Mouse (Mus musculus): ENCODE measurements around the gene Zhx3. TPM values are rescaled to one million over a fixed set of nuclear protein-coding genes. Genes with fewer than 3 reads are reported as not detected.
A peak's percentile ranks its signal among the peaks of the same experiment; 100 is the strongest.

Zhx3 gene
- total and polyA plus RNA-seq, 2 experiments from 2014 or later: 18.9 to 53.0 TPM

DNA sequence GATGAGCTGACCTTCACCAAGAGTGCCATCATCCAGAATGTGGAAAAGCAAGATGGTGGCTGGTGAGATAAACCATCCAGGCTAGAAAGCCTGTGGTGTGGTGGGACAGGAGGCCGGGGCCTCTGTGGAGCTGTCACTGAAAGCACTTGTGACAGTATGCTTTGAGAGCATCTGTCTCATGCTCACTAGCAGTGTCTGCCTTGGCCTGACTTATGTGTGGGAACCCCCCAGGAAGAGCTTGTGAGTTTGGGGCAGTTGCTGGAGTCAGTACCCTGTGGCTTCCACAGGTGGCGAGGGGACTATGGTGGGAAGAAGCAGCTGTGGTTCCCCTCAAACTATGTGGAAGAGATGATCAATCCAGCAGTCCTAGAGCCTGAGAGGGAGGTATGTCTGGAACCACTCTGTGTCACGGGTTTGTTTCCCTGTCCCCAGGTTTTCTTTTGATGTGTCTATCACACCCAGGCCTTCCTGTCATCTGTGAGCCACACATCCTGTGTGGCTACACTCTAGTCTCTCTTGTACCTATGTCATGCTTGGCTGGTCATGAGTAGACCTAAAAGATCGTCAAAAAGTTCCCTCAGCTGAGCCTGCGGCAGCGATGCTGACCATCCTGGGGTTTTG lies 116.1 kb downstream of the Zhx3 start:
- H3K27me3 ChIP-seq (ENCODE audit: insufficient read depth, low read length): no peaks in the 10 kb centered on the region
- no peaks in the 10 kb centered on the region for H3K9me3 ChIP-seq (ENCODE audit: low read length)
- H3K36me3 ChIP-seq (ENCODE audit: insufficient read depth, low read length): peaks cover 94% of the 10 kb centered on the region
- no peak for DNase-seq (ENCODE audit: low spot score)
- 89% methylated on average over 6 of the region's 6 CpGs for WGBS
- H3K9ac ChIP-seq (replicated peaks; ENCODE audit: low read length): no peak overlapping the region
- H3K4me1 ChIP-seq (ENCODE audit: insufficient read depth, low read length): no peaks in the 10 kb centered on the region
- no peak overlapping the region for H3K4me2 ChIP-seq (ENCODE audit: low read depth, low read length)
- no peak overlapping the region for H3K27ac ChIP-seq
- no peak for ATAC-seq
- no peak for TF ChIP-seq CTCF (IDR thresholded peaks at IDR 0.05; ENCODE audit: low read depth)
- no peak overlapping the region for H3K4me3 ChIP-seq (ENCODE audit: low read length)

DNA sequence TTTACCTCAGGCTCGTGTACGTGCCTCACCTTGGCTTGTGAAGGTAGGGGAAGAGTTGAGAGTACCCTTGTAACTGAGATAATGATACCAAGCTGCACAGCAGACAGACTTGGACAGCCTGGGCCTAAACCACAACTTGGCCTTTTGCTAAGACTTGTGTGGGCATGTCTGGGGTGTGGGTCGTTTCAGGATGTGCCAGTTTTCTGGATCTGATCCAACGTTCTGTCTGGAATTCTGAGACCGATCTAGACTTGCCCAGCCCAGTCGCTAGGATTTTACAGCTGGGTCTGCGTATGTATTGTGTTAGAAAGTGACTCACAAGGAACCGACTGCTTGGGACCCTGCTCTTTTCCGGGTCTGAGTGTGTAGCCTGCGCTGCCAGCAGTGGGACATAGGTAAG lies 125.7 kb downstream of the Zhx3 start:
- Histone ChIP-seq H3K4me2 (ENCODE audit: low read depth, low read length) (no peak overlapping the region), H3K4me1 (ENCODE audit: insufficient read depth, low read length) (peaks cover 4% of the 10 kb centered on the region), H3K27ac (no peak overlapping the region), H3K27me3 (ENCODE audit: insufficient read depth, low read length) (no peaks in the 10 kb centered on the region), H3K9me3 (ENCODE audit: low read length) (no peaks in the 10 kb centered on the region), H3K4me3 (ENCODE audit: low read length) (no peak overlapping the region), H3K9ac (replicated peaks; ENCODE audit: low read length) (no peak overlapping the region), H3K36me3 (ENCODE audit: insufficient read depth, low read length) (peaks cover 39% of the 10 kb centered on the region)
- DNase-seq (ENCODE audit: low spot score) (no peak), ATAC-seq (no peak)
- TF ChIP-seq CTCF (IDR thresholded peaks at IDR 0.05; ENCODE audit: low read depth): no peak
- 77% methylated on average over 10 of the region's 10 CpGs for WGBS

DNA sequence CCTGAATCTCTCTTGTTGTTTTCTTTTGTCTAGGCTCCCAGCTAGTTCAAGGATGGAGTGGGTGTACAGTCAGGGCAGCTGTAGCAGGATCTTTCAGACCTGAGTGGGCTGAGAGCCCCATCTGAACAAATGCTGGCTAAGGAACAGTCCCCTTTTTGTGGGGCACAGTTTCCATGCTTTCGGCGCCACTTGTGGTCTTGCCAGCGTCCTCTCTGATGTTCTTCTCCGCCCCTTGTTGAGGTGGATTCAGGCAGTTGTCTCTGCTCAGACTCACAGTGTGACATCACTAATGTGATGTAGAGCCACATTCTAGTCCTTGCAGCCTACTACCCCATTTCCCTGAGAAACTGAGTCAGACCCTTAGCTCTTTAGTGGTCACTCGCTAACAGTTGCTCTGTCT lies 126.2 kb downstream of the Zhx3 start:
- Histone ChIP-seq H3K27me3 (ENCODE audit: insufficient read depth, low read length) (no peaks in the 10 kb centered on the region), H3K27ac (no peak overlapping the region), H3K4me2 (ENCODE audit: low read depth, low read length) (no peak overlapping the region), H3K9ac (replicated peaks; ENCODE audit: low read length) (no peak overlapping the region), H3K36me3 (ENCODE audit: insufficient read depth, low read length) (peaks cover 35% of the 10 kb centered on the region), H3K4me3 (ENCODE audit: low read length) (no peak overlapping the region), H3K4me1 (ENCODE audit: insufficient read depth, low read length) (peaks cover 8% of the 10 kb centered on the region), H3K9me3 (ENCODE audit: low read length) (no peaks in the 10 kb centered on the region)
- no peak for ATAC-seq
- WGBS: 95% methylated on average over 5 of the region's 5 CpGs
- TF ChIP-seq CTCF (IDR thresholded peaks at IDR 0.05; ENCODE audit: low read depth): no peak
- no peak for DNase-seq (ENCODE audit: low spot score)

DNA sequence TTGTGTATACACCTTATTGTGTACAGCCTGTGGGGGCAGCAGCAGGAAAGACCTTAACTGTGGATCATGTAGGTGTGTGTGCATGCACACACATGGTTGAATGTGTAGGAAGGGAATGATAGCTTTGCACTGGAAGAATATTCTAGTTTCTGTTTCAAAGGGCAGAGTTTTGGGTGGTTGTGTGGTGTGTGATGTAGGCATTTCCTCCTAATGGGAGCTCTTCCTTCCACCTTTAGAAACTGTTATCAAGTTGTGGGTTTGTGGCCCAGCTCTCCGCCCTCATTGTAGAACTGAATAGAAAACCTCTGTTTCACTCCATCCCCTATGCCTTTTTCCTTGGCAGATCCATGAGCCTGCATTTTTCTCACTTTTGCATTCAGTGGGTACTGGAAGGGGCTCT lies 127.3 kb downstream of the Zhx3 start:
- 88% methylated on average over 1 of the region's 1 CpGs for WGBS
- no peaks in the 10 kb centered on the region for H3K9me3 ChIP-seq (ENCODE audit: low read length)
- TF ChIP-seq CTCF (IDR thresholded peaks at IDR 0.05; ENCODE audit: low read depth): no peak
- ATAC-seq (no peak), DNase-seq (ENCODE audit: low spot score) (no peak)
- no peak overlapping the region for H3K4me2 ChIP-seq (ENCODE audit: low read depth, low read length)
- no peak overlapping the region for H3K9ac ChIP-seq (replicated peaks; ENCODE audit: low read length)
- no peak overlapping the region for H3K4me3 ChIP-seq (ENCODE audit: low read length)
- peaks cover 26% of the 10 kb centered on the region for H3K36me3 ChIP-seq (ENCODE audit: insufficient read depth, low read length)
- H3K27ac ChIP-seq: no peak overlapping the region
- H3K4me1 ChIP-seq (ENCODE audit: insufficient read depth, low read length): peaks cover 12% of the 10 kb centered on the region
- H3K27me3 ChIP-seq (ENCODE audit: insufficient read depth, low read length): no peaks in the 10 kb centered on the region

DNA sequence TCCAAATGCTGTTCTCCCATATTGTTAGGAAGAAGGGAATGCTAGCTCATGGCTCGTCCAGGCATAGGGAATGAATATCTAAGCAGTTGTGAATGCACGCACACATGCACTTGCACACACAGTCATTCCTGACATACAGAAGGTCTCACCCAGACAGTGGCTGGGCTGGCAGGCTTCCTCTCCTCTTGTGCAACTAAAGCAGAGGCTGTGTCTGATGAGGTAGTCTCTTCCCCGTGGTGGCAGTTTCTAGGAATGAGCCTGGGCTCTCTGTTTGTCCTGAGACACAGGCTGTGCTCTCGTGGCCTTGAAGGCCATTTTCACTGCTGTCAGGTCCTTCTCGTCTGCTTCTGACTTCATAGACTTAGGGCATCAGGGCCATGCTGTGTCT lies 128.0 kb downstream of the Zhx3 start:
- peaks cover 19% of the 10 kb centered on the region for H3K4me1 ChIP-seq (ENCODE audit: insufficient read depth, low read length)
- H3K9me3 ChIP-seq (ENCODE audit: low read length): no peaks in the 10 kb centered on the region
- 79% methylated on average over 5 of the region's 5 CpGs for WGBS
- no peak overlapping the region for H3K9ac ChIP-seq (replicated peaks; ENCODE audit: low read length)
- TF ChIP-seq CTCF (IDR thresholded peaks at IDR 0.05; ENCODE audit: low read depth): no peak
- peaks cover 23% of the 10 kb centered on the region for H3K36me3 ChIP-seq (ENCODE audit: insufficient read depth, low read length)
- no peak for DNase-seq (ENCODE audit: low spot score)
- ATAC-seq: no peak
- H3K4me2 ChIP-seq (ENCODE audit: low read depth, low read length): no peak overlapping the region
- H3K4me3 ChIP-seq (ENCODE audit: low read length): no peak overlapping the region
- no peaks in the 10 kb centered on the region for H3K27me3 ChIP-seq (ENCODE audit: insufficient read depth, low read length)
- H3K27ac ChIP-seq: 0 out of 2 replicates have a peak overlapping the region, but pooled peaks have one; percentile 27

DNA sequence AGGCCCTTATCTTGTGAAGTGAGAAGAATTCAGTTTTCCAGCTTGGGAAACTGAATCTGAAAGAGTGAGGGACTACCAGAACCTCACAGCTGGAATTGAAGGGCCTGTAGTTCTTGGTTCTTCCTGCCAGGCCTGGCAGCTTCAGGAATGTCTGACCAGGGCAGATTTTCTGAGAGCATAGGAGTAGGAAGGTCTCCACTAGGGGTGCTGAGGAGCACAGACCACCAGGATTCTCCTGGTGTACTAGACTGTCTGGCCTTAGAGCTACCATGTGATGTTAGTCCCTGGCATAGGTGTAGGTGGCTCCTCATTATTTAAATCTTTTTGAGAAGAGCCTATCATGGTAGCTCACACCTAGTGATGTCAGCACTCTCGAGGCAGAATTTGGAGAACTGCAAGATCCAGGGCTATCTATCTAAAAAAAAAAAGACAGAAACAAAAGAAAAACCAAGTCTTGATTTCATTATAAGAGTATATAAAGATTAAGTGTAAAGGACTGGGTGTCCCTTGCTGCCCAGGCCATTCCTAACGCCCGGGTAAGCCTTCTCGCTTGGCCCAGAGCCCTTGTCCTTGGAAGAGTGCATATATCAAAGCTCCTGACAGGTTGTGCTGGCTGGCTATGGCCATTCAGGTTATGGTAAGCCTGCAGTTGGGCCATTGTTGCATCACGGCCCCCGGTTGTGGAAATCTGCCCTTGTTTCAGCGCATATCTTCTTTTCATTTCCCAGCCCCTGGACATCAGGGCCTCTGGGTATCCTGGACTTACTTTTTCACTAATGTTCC lies 128.6 kb downstream of the Zhx3 start:
- peak; percentile 72 for TF ChIP-seq CTCF (IDR thresholded peaks at IDR 0.05; ENCODE audit: low read depth)
- Histone ChIP-seq H3K27me3 (ENCODE audit: insufficient read depth, low read length) (no peaks in the 10 kb centered on the region), H3K9ac (replicated peaks; ENCODE audit: low read length) (no peak overlapping the region), H3K36me3 (ENCODE audit: insufficient read depth, low read length) (peaks cover 21% of the 10 kb centered on the region), H3K4me3 (ENCODE audit: low read length) (no peak overlapping the region), H3K27ac (0 out of 2 replicates have a peak overlapping the region, but pooled peaks have one; percentile 27), H3K4me1 (ENCODE audit: insufficient read depth, low read length) (peaks cover 22% of the 10 kb centered on the region), H3K9me3 (ENCODE audit: low read length) (no peaks in the 10 kb centered on the region), H3K4me2 (ENCODE audit: low read depth, low read length) (no peak overlapping the region)
- peak; percentile 57 for DNase-seq (ENCODE audit: low spot score)
- peak; percentile 27; the same call in 1 of the 2 replicates for ATAC-seq
- WGBS: 78% methylated on average over 7 of the region's 7 CpGs

DNA sequence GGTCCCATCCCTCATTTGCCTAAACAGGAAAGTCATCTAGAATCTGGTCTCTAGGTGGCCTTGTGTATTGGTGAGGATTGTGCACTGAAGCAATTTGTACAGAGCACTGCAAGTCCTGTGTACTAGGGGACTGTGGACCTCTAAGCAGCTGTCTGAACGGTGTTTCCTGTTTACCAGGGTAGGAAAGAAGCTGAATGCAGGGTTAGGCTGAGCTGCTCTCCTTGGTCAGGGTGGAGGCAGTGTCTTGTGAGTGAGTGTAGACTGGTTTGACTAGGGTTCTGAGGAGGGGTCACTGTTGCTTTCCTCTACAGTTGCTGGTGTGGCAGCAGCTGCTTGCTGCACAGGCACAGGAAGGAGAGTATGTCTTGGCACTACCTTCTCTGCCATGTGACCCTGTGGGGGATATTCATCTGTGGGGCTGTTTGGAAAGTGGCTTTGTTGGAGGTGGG lies 130.6 kb downstream of the Zhx3 start:
- Histone ChIP-seq H3K9ac (replicated peaks; ENCODE audit: low read length) (no peak overlapping the region), H3K27ac (peak overlapping the region; percentile 60; the same call in 1 of the 2 replicates), H3K27me3 (ENCODE audit: insufficient read depth, low read length) (no peaks in the 10 kb centered on the region), H3K4me2 (ENCODE audit: low read depth, low read length) (no peak overlapping the region), H3K36me3 (ENCODE audit: insufficient read depth, low read length) (peaks cover 7% of the 10 kb centered on the region), H3K4me1 (ENCODE audit: insufficient read depth, low read length) (peaks cover 29% of the 10 kb centered on the region), H3K9me3 (ENCODE audit: low read length) (no peaks in the 10 kb centered on the region), H3K4me3 (ENCODE audit: low read length) (no peak overlapping the region)
- 69% methylated on average over 1 of the region's 1 CpGs for WGBS
- ATAC-seq (no peak), DNase-seq (ENCODE audit: low spot score) (no peak)
- no peak for TF ChIP-seq CTCF (IDR thresholded peaks at IDR 0.05; ENCODE audit: low read depth)
